Mouse (Mus musculus): ENCODE measurements around the gene Shroom1.

GRCm38 (mm10) chr11:53479171-53479782 lies 22.3 kb downstream of the Shroom1 start:
- TF ChIP-seq EP300 (optimal IDR thresholded peaks at IDR 0.05) (no peak), CTCF (IDR thresholded peaks at IDR 0.05; ENCODE audit: low read depth) (no peak)
